Mouse (Mus musculus): Measurements from ENCODE around the gene Hoxa10. TPM values are rescaled to one million over a fixed set of nuclear protein-coding genes. Genes with fewer than 3 reads are reported as not detected.

The Hoxa10 gene
- total RNA-seq, 2 experiments from 2014 or later, result 0.42 to 1.5 TPM

- DNase-seq, result no peak
Observed at GRCm38 (mm10) chr6:52245040-52245756, 4.5 kb upstream of the Hoxa10 start.

- no peak for DNase-seq
Observed at GRCm38 (mm10) chr6:52244471-52245039, 3.9 kb upstream of the Hoxa10 start.

GRCm38 (mm10) chr6:52243681-52244121 is 3.0 kb upstream of the Hoxa10 start:
- DNase-seq, result no peak

- no peak for DNase-seq
Observed at GRCm38 (mm10) chr6:52242801-52243332, 2.2 kb upstream of the Hoxa10 start.

GRCm38 (mm10) chr6:52241001-52241621 is 457 bp upstream of the Hoxa10 start:
- DNase-seq, result no peak

GRCm38 (mm10) chr6:52239625-52240388 is 847 bp downstream of the Hoxa10 start:
- no peak for DNase-seq

- no peak for DNase-seq
Observed at GRCm38 (mm10) chr6:52238976-52239375, 1.7 kb downstream of the Hoxa10 start.

- DNase-seq, result no peak
Observed at GRCm38 (mm10) chr6:52238155-52238545, 2.5 kb downstream of the Hoxa10 start.

GRCm38 (mm10) chr6:52237346-52238154 is 3.1 kb downstream of the Hoxa10 start:
- DNase-seq, result no peak

GRCm38 (mm10) chr6:52236806-52237205 is 3.8 kb downstream of the Hoxa10 start:
- no peak for DNase-seq

GRCm38 (mm10) chr6:52235866-52236265 is 4.8 kb downstream of the Hoxa10 start:
- DNase-seq, result no peak

- no peak for DNase-seq
Observed at GRCm38 (mm10) chr6:52235267-52235666, 5.4 kb downstream of the Hoxa10 start.

- no peak for DNase-seq
Observed at GRCm38 (mm10) chr6:52234428-52235140, 6.1 kb downstream of the Hoxa10 start.

GRCm38 (mm10) chr6:52233546-52234427 is 6.9 kb downstream of the Hoxa10 start:
- no peak for DNase-seq

GRCm38 (mm10) chr6:52232984-52233545 is 7.6 kb downstream of the Hoxa10 start:
- DNase-seq, result no peak

GRCm38 (mm10) chr6:52232568-52232965 is 8.1 kb downstream of the Hoxa10 start:
- DNase-seq, result no peak

- no peak for DNase-seq
Observed at GRCm38 (mm10) chr6:52231885-52232567, 8.6 kb downstream of the Hoxa10 start.

- DNase-seq, result no peak
Observed at GRCm38 (mm10) chr6:52230516-52231165, 10.0 kb downstream of the Hoxa10 start, which contains the start of gene Hoxa9. Hoxa9 (minus strand) TSS chr6:52231089.
